Mouse (Mus musculus) ovary, postnatal 36 days (tissue): ENCODE measurements around the gene Marveld2.

Source experiments
- DNase-seq: peaks from one replicate; pipeline ENCODE4 v3.0.0; 2022; ENCODE audit warnings: low spot score, mixed read lengths

Gene Marveld2

GRCm38 (mm10) chr13:100616181-100617087 lies at the start of gene Marveld2:
TSS of gene Marveld2 (minus strand) at chr13:100616971.
- peak; percentile 51 for DNase-seq

- peak; percentile 19 for DNase-seq
Observed at GRCm38 (mm10) chr13:100659864-100660456, 43.2 kb upstream of the Marveld2 start.

- DNase-seq: no peak
Observed at GRCm38 (mm10) chr13:100658091-100658490, 41.3 kb upstream of the Marveld2 start.

- DNase-seq: no peak
Observed at GRCm38 (mm10) chr13:100651439-100652186, 34.8 kb upstream of the Marveld2 start, which contains the start of gene Taf9. TSS of gene Taf9 (plus strand) at chr13:100651579.

- DNase-seq: peak; percentile 95
Observed at GRCm38 (mm10) chr13:100650550-100651438, 34.0 kb upstream of the Marveld2 start, which contains the start of the genes Ak6 and Rad17. TSS of gene Ak6 (plus strand) at chr13:100650979. TSS of gene Rad17 (minus strand) at chr13:100651051.

GRCm38 (mm10) chr13:100648223-100648622 lies 31.5 kb upstream of the Marveld2 start:
- no peak for DNase-seq

- DNase-seq: no peak
Observed at GRCm38 (mm10) chr13:100642471-100643209, 25.9 kb upstream of the Marveld2 start.

GRCm38 (mm10) chr13:100634106-100634691 lies 17.4 kb upstream of the Marveld2 start:
- no peak for DNase-seq

- no peak for DNase-seq
Observed at GRCm38 (mm10) chr13:100622241-100622640, 5.5 kb upstream of the Marveld2 start.

- no peak for DNase-seq
Observed at GRCm38 (mm10) chr13:100617583-100617982, 812 bp upstream of the Marveld2 start.

GRCm38 (mm10) chr13:100612903-100613302 lies 3.9 kb downstream of the Marveld2 start:
- no peak for DNase-seq

GRCm38 (mm10) chr13:100612251-100612650 lies 4.5 kb downstream of the Marveld2 start:
- no peak for DNase-seq

GRCm38 (mm10) chr13:100611266-100611665 lies 5.5 kb downstream of the Marveld2 start:
- no peak for DNase-seq

GRCm38 (mm10) chr13:100607756-100608155 lies 9.0 kb downstream of the Marveld2 start:
- DNase-seq: no peak

GRCm38 (mm10) chr13:100605845-100606244 lies 10.9 kb downstream of the Marveld2 start:
- no peak for DNase-seq

- DNase-seq: no peak
Observed at GRCm38 (mm10) chr13:100603738-100604095, 13.1 kb downstream of the Marveld2 start.

- no peak for DNase-seq
Observed at GRCm38 (mm10) chr13:100603031-100603737, 13.6 kb downstream of the Marveld2 start.

GRCm38 (mm10) chr13:100602239-100602902 lies 14.4 kb downstream of the Marveld2 start:
- no peak for DNase-seq

- no peak for DNase-seq
Observed at GRCm38 (mm10) chr13:100601034-100601433, 15.7 kb downstream of the Marveld2 start.
